Mouse (Mus musculus) cortical plate, adult 2 months (tissue): ENCODE results near the gene Evx2.

ENCODE experiments used
- CTCF ChIP-seq: fragments of 200-500 bp; IDR thresholded peaks from 2 replicates; pipeline ENCODE4 v1.5.1; 2011; ENCODE audit warnings: mild to moderate bottlenecking, control low read depth, low read length; ENCODE audit not compliant: insufficient read depth; ENCODE audit errors: extremely low read depth
- POLR2A ChIP-seq: fragments of 200-500 bp; IDR thresholded peaks from 2 replicates; pipeline ENCODE4 v1.6.1; 2011; ENCODE audit warnings: mild to moderate bottlenecking, low read length, control low read depth; ENCODE audit not compliant: insufficient read depth; ENCODE audit errors: extremely low read depth

GRCm38 (mm10) chr2:74658024-74658666 lies 1.2 kb downstream of the Evx2 start:
- no peak for TF ChIP-seq POLR2A
- TF ChIP-seq CTCF: no peak
